Mouse (Mus musculus): ENCODE measurements at regions not wholly inside any gene's neighbourhood (a gene's known extent, or its start where the extent isn't known, plus 50 kb on each side); places are given as distances from the start of the nearest gene placed in this dataset.

- peak; percentile 88 for ATAC-seq (ENCODE audit: low TSS enrichment)
Measured at GRCm38 (mm10) chr4:34336971-34337797, 213.6 kb upstream of the Akirin2 start.

GRCm38 (mm10) chr4:34337852-34338251 is 212.9 kb upstream of the Akirin2 start:
- ATAC-seq (ENCODE audit: low TSS enrichment), result peak; percentile 74

GRCm38 (mm10) chr4:34340057-34340456 is 210.7 kb upstream of the Akirin2 start:
- ATAC-seq (ENCODE audit: low TSS enrichment), result no peak

GRCm38 (mm10) chr4:34371281-34372032 is 179.3 kb upstream of the Akirin2 start:
- ATAC-seq (ENCODE audit: low TSS enrichment), result peak; percentile 55

GRCm38 (mm10) chr4:34386338-34386967 is 164.3 kb upstream of the Akirin2 start:
- no peak for ATAC-seq (ENCODE audit: low TSS enrichment)

- ATAC-seq (ENCODE audit: low TSS enrichment), result no peak
Measured at GRCm38 (mm10) chr4:34391499-34391898, 159.2 kb upstream of the Akirin2 start.

GRCm38 (mm10) chr4:34403061-34403460 is 147.7 kb upstream of the Akirin2 start:
- ATAC-seq (ENCODE audit: low TSS enrichment), result no peak; the same call in 1 of the 2 replicates

- ATAC-seq (ENCODE audit: low TSS enrichment), result no peak
Measured at GRCm38 (mm10) chr4:34407181-34407580, 143.6 kb upstream of the Akirin2 start.

GRCm38 (mm10) chr4:34420970-34421369 is 129.8 kb upstream of the Akirin2 start:
- no peak for ATAC-seq (ENCODE audit: low TSS enrichment)

- no peak for ATAC-seq (ENCODE audit: low TSS enrichment)
Measured at GRCm38 (mm10) chr4:34424131-34424646, 126.5 kb upstream of the Akirin2 start.

- no peak; the same call in 1 of the 2 replicates for ATAC-seq (ENCODE audit: low TSS enrichment)
Measured at GRCm38 (mm10) chr4:34429003-34429402, 121.7 kb upstream of the Akirin2 start.

- peak; percentile 87 for ATAC-seq (ENCODE audit: low TSS enrichment)
Measured at GRCm38 (mm10) chr4:34429456-34430235, 121.1 kb upstream of the Akirin2 start.

GRCm38 (mm10) chr4:34437316-34437715 is 113.4 kb upstream of the Akirin2 start:
- no peak for ATAC-seq (ENCODE audit: low TSS enrichment)

- ATAC-seq (ENCODE audit: low TSS enrichment), result no peak
Measured at GRCm38 (mm10) chr4:34449582-34449981, 101.2 kb upstream of the Akirin2 start.

GRCm38 (mm10) chr4:34462591-34462990 is 88.1 kb upstream of the Akirin2 start:
- no peak for ATAC-seq (ENCODE audit: low TSS enrichment)

GRCm38 (mm10) chr4:34465845-34466244 is 84.9 kb upstream of the Akirin2 start:
- ATAC-seq (ENCODE audit: low TSS enrichment), result no peak

- ATAC-seq (ENCODE audit: low TSS enrichment), result no peak
Measured at GRCm38 (mm10) chr4:34466309-34466708, 84.4 kb upstream of the Akirin2 start.

GRCm38 (mm10) chr4:34468096-34468495 is 82.6 kb upstream of the Akirin2 start:
- ATAC-seq (ENCODE audit: low TSS enrichment), result no peak

- ATAC-seq (ENCODE audit: low TSS enrichment), result no peak
Measured at GRCm38 (mm10) chr4:34475792-34476448, 74.8 kb upstream of the Akirin2 start.

- ATAC-seq (ENCODE audit: low TSS enrichment), result no peak
Measured at GRCm38 (mm10) chr4:34484273-34484672, 66.5 kb upstream of the Akirin2 start.

GRCm38 (mm10) chr4:34485574-34485973 is 65.2 kb upstream of the Akirin2 start:
- no peak for ATAC-seq (ENCODE audit: low TSS enrichment)
